Mouse (Mus musculus) G1E (cell line): ENCODE data around the gene Mrpl23.

Experiments
- CTCF ChIP-seq: IDR thresholded peaks from 2 replicates; pipeline ENCODE4 v1.5.1; 2012; ENCODE audit warnings: low read depth, low read length, inconsistent platforms, mixed read lengths
- GATA1 ChIP-seq: IDR thresholded peaks from 2 replicates; pipeline ENCODE4 v1.6.1; 2012; ENCODE audit warnings: borderline replicate concordance, low read length, inconsistent platforms, mixed read lengths
- GATA2 ChIP-seq: IDR thresholded peaks from 2 replicates; pipeline ENCODE4 v1.6.1; 2012; ENCODE audit warnings: low read depth, low read length, inconsistent platforms, borderline replicate concordance

- TF ChIP-seq CTCF (no peak), GATA2 (no peak), GATA1 (no peak)
Observed at GRCm38 (mm10) chr7:142559651-142560175, 27.2 kb downstream of the Mrpl23 start.
